Mouse (Mus musculus): ENCODE data around the gene Jmjd4.
A peak's percentile ranks its signal among the peaks of the same experiment; 100 is the strongest.

Gene Jmjd4

DNA sequence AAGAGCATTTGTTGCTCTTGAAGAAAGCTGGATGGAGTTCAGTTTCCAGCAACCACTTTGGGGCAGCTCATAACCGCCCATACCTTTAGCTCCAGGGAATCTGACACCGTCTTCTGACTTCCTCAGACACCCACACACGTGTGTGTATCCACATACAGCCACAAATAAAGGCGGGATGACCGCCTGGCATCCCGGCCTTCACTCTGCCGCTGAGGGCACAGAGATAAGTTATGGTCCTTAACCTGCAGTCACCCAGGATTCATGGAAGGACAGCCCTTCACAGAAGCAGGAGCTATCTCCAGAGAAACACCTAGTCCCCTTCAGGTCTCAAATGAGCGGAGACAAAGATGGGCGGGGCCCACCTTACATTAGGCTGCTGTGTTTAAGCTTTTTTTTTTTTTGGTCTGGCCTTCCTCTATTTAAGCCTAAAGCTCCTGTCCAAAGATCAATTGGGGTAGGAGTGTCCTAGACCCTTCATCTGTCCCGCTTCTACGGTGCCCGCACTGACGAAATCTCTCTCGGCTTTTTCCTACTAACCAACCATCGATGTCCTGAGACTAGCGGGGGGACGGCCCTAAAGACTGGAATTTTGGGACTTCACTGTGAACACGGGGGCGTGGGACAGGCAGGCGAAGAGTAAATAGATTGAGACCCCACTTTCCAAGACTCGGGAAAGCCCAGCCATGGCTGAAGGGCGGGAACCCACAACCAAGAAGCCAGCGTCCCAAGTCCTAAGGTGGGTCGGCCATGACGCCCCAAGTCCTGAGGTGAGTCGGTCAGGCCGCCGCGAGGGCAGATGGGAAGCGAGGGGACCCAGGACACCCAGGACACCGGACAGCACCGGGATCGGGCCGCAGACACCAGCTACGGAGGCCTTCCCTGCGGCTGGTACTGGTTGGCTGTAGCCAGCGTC, 21.8 kb downstream of the Jmjd4 start:
- DNase-seq (ENCODE audit: low spot score): no peak

DNA sequence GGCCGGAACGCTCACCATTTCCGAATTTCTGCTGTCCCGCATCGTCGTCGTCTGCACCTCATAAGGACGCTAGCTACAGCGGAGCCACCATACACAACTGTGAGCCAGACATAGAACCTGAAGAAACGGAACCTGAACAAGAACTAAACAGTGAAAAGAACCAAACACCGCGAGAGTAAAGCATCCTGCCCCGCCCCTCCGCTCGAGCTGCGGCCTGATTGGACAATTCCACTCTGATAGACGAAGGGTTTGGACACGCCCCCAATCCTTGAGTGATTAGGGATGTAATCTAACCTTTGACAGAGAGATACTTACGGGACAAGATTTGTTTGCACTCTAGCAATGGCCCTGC, 22.5 kb downstream of the Jmjd4 start, which contains the start of gene Zfp867:
TSS of gene Zfp867 (minus strand) at position 149 of the 352 bp plus-strand sequence.
- DNase-seq (ENCODE audit: low spot score): peak; percentile 93

DNA sequence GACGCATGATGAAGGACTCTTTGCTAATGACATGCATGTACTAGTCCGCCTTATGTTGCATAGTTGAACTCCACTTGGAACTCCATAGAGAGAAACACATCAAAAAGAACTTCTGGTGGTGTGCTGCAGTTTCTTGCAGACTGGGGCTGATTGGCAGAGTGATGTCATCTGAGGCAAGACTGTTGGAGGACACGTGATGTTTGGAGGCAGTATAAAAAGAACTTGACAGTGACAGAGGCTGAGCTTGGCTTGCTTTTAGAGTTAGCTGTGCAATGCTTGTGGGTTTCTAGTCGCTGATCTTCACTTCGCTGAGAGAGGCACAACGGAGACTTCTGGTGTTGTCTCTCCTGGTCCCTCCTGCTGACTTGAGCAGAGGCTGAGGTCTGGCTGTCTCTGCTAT, 27.4 kb downstream of the Jmjd4 start:
- DNase-seq (ENCODE audit: low spot score): peak; percentile 14

DNA sequence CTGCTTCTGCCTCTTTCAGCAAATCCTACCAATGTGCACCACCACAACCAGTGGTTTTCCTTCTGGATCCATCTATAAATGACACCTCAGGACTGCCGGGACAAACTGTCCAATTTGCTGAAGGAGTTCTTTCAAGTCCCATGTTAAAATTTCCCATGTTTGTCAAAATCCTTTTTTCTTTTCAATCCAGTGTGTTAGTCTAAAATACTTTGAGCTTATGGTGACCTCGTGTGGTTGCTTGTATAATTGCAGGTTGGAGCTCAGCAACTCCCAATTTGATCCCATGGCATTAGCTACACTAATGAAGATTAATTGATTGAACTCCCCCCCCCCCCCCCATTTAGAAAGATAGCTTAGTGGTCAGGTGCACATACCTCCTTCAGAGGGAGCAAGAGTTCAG, 33.4 kb downstream of the Jmjd4 start:
- peak; percentile 78 for DNase-seq (ENCODE audit: low spot score)

DNA sequence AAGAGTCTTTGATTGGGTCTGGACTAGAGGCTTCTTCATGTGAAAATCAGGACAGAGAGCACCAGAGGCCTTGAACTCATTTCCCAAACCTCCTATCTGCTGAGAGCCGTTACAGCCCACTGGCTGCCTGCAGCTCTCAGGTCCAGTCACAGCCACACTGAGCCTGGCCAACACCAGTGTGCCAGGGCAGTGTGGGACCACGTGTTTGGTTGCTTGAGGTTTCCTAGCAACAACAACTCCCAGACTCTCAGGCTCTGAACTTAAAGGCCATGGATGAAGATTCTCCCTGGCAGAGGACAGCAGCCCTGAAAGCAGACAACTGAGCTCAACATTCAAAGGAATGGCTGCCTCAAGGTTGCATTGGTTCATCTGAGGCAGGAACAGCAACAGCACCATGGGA, 35.8 kb downstream of the Jmjd4 start:
- no peak for DNase-seq (ENCODE audit: low spot score)

DNA sequence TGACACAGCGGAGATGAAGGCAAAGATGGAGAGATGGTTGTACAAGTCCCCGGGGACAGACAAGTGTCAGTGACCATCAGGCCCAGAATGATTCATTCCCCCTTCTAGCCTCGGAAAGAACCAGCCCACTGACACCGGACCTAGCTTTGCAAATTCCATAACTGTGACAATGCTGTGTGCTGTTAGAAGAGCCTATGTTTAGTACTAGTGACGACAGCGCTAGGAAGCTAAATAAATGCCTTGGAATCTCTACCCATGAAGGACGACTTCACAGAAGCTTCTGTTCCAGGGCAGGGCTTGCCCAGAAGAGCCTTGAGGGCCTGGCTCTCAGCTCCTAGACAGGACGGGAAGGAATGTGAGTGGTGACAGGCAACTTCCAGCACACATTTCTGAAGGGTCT, 36.4 kb downstream of the Jmjd4 start:
- no peak for DNase-seq (ENCODE audit: low spot score)

DNA sequence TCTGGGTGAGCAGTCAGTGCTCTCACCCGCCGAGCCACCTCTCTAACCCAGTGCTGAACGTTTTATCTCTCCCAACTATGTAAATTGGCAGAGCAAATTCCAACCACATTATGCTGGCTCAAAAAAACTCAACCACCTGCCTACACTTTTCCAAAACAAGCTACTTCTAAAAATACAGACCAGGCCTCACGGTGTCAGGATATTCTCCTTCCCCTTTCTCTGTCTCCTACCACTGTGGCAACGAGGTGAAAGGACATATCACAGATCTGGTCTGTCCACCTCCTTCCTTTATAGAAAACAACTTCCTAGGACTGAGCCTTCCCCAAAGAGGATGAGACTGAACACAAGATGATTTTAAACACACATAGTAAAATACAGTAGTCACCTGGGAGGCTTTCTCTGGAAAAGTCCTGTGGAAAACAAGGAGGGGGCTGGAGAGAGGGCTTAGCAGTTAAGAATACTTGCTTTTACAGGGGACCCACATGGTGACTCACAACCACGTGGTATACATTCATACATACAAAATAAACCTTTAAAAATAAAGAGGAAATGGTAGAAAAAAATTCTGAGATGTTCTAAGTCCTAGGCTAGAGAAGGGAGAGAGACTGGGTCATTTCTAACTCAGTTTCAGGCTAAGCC, 46.9 kb downstream of the Jmjd4 start:
- no peak for DNase-seq (ENCODE audit: low spot score)

DNA sequence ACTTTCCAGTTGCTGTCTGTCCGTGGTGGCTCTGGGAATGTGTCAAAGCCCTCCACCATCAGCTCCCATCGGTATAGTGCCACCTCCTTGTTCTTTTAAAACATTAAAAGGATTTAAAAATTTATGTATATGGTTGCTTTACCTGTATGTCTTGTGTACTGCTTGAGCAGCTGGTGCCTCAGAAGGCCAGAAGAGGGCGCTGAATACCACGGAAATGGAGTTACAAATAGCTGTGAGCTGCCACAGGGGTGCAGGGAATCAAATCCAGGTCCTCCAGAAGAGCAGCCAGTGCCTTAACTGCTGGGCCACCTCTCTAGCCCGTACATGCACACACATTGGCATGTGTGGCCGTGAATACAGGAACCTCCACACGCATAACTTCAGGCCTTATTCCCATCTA, 47.9 kb downstream of the Jmjd4 start:
- DNase-seq (ENCODE audit: low spot score): no peak

DNA sequence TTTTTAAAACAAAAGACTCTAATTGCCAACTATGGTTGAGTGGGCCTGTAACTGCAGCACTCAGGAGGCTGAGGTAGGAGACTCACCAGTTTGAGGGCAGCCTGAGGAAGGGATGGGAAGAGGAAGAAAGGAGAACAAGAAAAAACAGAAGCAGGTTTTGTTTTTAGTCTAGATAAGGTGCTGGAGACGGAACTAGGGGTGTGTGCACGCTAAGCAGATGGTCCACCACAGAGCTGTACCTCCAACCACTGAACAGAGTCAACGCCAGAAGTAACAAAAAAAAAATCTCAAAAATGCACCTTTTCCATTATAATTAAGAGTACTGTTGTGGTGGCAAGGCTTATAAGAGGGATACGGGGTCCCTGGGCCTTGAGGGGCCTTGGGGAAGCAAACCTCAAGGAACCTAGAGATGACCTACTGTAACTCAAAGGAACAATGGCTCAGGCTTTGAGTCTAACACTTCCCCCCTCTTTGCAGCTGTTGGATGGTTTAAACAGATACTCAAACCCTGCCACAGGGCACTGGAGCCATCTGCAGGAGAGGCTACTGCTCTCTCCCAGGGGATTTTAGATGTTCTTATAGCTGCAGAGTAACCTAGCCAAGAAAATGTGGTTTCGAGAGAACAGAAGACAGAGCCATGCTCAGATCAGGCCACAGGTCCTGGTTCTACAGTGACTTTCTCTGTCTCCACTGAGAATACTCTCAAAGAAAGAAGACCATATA, 52.3 kb downstream of the Jmjd4 start:
- DNase-seq (ENCODE audit: low spot score): no peak

DNA sequence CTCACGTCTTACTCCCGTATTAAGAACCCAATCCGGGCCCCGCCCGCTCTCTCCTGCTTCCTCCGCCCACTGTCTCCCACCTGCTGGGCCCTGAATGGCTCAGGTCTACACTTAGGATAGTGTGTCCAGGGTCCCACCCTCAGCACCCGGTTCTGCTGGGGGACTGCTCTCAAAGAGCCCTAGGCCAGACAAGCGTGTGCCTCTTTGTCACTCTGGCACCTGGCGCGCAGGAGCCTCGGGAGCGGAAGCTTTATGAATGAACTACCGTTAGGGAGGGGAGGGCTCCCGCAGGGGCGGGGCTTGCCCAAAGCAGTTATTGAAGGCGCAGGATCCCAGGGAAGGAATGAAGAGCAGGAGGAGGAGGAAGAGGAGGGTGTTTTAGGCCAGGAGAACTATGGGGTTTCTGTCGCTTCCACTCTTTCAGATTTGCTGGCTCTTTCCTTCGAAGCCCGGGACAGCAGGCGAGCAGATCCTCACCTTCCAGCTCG, 55.5 kb downstream of the Jmjd4 start:
- DNase-seq (ENCODE audit: low spot score): peak; percentile 68

DNA sequence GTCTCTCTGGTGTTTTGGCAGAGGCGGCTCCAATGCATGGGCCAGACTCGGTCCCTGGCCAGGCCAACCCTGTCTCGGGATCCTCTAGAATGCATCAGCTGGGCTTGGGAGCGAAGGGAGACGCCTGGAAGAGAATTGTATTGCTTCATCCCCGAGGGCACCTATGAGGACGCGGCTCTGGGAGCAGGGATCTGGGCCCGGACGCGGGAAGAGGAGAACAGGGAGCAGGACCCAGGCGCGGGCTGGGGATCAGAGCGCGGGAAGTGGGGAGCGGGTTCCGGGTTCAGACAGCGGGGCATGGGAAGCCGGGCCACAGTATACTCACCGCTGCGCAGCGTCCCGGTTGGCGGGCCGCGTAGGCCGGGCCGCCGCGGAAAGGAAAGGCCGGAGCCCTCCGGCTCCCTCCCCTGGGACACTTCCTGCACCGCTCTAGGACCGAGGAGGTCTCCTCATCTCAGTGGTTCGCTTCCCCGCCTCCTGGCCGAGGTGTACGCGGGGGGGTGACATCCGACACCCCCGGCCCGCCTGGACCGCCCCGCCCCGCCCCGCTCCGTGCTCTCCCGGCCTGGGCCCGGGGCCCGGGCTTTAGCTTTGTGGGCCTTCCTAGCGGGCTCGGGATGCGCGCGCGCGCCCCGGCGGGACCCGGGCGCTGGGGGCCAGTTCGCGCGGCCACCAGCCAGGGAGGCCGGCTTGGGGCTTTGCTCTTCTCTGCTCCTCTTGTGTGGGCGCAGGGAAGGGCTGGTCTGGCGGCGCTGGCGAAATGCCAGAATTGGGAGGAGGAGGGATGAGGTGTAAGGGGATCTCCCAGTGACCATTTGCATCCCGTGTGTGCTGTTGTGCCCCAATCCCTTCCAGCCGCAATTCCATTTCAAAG, 56.2 kb downstream of the Jmjd4 start:
- DNase-seq (ENCODE audit: low spot score): peak; percentile 89

DNA sequence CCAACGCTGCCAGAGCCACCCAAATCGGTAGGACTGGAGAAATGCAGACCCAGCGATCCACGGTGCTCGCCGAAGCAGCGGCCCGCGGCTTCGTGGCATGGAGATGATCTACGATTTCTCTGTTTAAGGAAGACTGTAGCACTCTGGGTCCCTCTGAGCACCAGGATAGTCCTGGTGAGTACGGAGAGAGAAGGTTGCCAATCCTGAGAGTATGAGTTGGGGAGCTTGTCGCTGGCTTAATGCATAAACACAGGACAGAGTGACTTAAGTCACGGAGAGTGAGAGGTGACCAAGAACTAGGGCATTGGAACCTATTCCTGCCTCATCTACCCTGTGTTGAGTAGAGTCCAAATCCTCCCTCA, 56.8 kb downstream of the Jmjd4 start:
- no peak for DNase-seq (ENCODE audit: low spot score)

All from adipocyte (in vitro differentiated cells).